Mouse (Mus musculus): ENCODE results near the gene C1qtnf1. TPM values are rescaled to one million over a fixed set of nuclear protein-coding genes. Genes with fewer than 3 reads are reported as not detected.
"Not testable (repeated sequence)": the region's sequence is repeated elsewhere in the genome, so short reads cannot be mapped to it uniquely, and the experiment has no call there.

C1qtnf1 gene
- 10.5 and 12.0 TPM in 2 replicates for polyA plus RNA-seq (2012; rRNA removed)

DNA sequence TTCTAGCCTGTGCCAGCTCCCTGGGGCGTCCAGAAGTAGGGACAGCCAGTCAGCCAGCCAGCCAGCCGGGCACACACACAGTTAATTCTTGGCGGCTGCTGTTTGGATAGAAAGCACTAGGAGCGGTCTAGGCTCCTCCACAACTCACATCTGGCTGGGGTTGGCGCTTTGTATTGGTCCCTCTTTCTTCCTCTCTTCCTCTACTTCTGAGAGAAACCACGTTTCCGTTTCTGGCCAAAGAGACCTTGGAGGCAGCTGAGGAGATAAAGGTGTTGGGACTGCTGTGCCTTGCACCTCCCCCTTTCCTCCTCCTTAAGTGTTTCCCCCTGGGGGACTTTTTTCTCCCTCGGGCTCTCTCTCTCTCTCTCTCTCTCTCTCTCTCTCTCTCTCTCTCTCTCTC, at the start of gene C1qtnf1:
Gene C1qtnf1, plus strand, starts transcription at position 218 of the 400 bp plus-strand sequence.
- Histone ChIP-seq H3K36me3 (ENCODE audit: control insufficient read depth, insufficient read depth, low read length) (no peaks in the 10 kb centered on the region), H3K27me3 (ENCODE audit: control insufficient read depth, insufficient read depth, low read length) (no peaks in the 10 kb centered on the region), H3K27ac (ENCODE audit: insufficient read depth, low read length) (peak within 1 kb of the TSS; percentile 40), H3K4me1 (ENCODE audit: control insufficient read depth, insufficient read depth, insufficient read length) (no peaks in the 10 kb centered on the region; the same call in 1 of the 2 replicates), H3K4me3 (ENCODE audit: extremely low read depth, insufficient read depth, insufficient read length) (peak within 1 kb of the TSS; percentile 19; the same call in 1 of the 2 replicates)
- DNase-seq (ENCODE audit: low read depth in 1 of 2, low spot score in 2 of 2): no peak
- 2% methylated on average over 8 of the region's 8 CpGs for WGBS
- no peak for TF ChIP-seq POLR2A (IDR thresholded peaks at IDR 0.05; ENCODE audit: low read depth, low read length)
- TF ChIP-seq CTCF (IDR thresholded peaks at IDR 0.05; ENCODE audit: extremely low read depth, insufficient read depth, insufficient read length, insufficient replicate concordance): no peak

DNA sequence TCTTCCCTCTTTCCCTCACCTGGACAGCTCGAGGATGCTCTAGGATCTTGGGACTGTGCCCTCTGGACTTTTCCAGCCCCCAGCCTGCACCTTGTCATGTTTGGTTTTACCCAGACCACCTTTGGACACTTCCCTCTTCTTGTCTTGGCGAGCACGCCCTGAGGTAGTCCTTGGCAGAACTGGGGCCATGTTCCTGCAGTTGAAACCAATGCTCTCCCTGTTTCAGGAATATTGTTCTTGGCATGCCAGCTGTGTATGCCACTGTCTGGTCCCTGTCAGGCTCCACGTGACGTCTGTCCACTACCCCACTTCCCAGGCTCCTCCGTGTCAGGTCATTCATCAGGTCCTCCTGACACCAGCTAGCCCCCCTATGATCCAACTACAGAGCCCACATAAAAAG, 49.3 kb upstream of the C1qtnf1 start:
- Histone ChIP-seq H3K4me1 (ENCODE audit: control insufficient read depth, insufficient read depth, insufficient read length) (no peaks in the 10 kb centered on the region; the same call in 1 of the 2 replicates), H3K27ac (ENCODE audit: insufficient read depth, low read length) (no peak overlapping the region), H3K36me3 (ENCODE audit: control insufficient read depth, insufficient read depth, low read length) (no peaks in the 10 kb centered on the region), H3K27me3 (ENCODE audit: control insufficient read depth, insufficient read depth, low read length) (no peaks in the 10 kb centered on the region), H3K4me3 (ENCODE audit: extremely low read depth, insufficient read depth, insufficient read length) (no peak overlapping the region)
- no peak for DNase-seq (ENCODE audit: low read depth in 1 of 2, low spot score in 2 of 2)
- TF ChIP-seq CTCF (IDR thresholded peaks at IDR 0.05; ENCODE audit: extremely low read depth, insufficient read depth, insufficient read length, insufficient replicate concordance) (no peak), POLR2A (IDR thresholded peaks at IDR 0.05; ENCODE audit: low read depth, low read length) (no peak)
- WGBS: 87% methylated on average over 6 of the region's 6 CpGs

DNA sequence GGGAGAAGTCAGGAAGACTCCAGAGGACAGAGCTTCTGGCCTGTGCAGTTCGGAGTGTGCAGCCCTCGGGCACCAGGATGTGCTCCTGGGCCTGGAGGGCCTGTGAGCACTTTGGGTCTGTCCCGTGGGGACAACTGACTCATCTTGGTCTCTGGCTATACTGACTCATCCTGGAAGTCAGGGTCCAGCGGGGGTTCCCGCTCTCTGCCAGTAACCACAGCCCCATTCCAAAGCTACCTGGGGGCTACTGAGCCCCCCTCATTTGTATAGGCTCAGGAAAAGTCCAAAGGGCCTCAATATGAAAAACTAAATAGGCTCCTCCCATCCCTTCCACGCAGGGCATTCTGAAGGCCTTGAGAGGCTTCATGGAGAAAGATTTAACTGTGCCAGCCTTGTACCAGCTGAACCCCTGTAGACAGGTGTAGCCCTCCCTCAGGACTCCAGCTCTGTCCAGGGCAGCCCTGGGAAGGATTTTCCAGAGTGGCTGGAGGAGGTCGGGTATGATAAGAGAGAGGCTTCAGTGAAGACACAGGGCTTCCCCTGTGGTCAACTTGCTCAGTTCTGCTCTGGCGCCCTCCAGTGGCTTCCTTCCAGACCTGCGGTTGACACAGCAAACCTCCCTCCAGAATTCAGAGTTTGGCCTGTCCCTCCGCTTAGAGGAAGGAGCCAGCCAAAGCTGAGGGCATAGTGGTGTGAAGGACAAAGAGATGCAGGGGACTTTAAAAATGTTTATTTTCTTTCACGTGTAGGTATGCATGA, 48.6 kb upstream of the C1qtnf1 start:
- H3K4me3 ChIP-seq (ENCODE audit: extremely low read depth, insufficient read depth, insufficient read length): no peak overlapping the region
- H3K36me3 ChIP-seq (ENCODE audit: control insufficient read depth, insufficient read depth, low read length): no peaks in the 10 kb centered on the region
- H3K27ac ChIP-seq (ENCODE audit: insufficient read depth, low read length): no peak overlapping the region
- TF ChIP-seq POLR2A (IDR thresholded peaks at IDR 0.05; ENCODE audit: low read depth, low read length) (no peak), CTCF (IDR thresholded peaks at IDR 0.05; ENCODE audit: extremely low read depth, insufficient read depth, insufficient read length, insufficient replicate concordance) (peak; percentile 85)
- 41% methylated on average over 11 of the region's 11 CpGs for WGBS
- H3K4me1 ChIP-seq (ENCODE audit: control insufficient read depth, insufficient read depth, insufficient read length): no peaks in the 10 kb centered on the region; the same call in 1 of the 2 replicates
- no peaks in the 10 kb centered on the region for H3K27me3 ChIP-seq (ENCODE audit: control insufficient read depth, insufficient read depth, low read length)
- DNase-seq (ENCODE audit: low read depth in 1 of 2, low spot score in 2 of 2): peak; percentile 31 to 70

DNA sequence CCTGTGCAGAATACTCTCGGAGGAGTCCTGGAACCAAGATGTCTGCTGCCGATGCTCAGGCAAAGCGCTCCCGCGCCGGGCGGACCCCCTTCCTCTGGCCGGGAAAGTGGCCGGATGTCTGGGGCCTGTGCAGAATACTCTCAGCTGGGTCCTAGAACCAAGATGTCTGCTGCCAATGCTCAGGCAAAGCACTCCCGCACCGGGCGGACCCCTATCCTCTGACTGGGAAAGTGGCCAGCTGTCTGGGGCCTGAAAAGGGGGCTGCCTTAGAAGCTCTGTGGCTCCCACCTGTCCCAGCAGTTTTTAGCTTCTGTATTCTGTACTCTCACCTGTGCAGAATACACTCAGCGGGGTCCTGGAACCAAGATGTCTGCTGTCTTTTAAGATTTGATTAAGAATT, 40.2 kb upstream of the C1qtnf1 start:
- not testable (repeated sequence) for H3K4me3 ChIP-seq (ENCODE audit: extremely low read depth, insufficient read depth, insufficient read length); H3K4me1 ChIP-seq (ENCODE audit: control insufficient read depth, insufficient read depth, insufficient read length); DNase-seq (ENCODE audit: low read depth in 1 of 2, low spot score in 2 of 2); H3K27me3 ChIP-seq (ENCODE audit: control insufficient read depth, insufficient read depth, low read length); H3K27ac ChIP-seq (ENCODE audit: insufficient read depth, low read length); H3K36me3 ChIP-seq (ENCODE audit: control insufficient read depth, insufficient read depth, low read length)
- 88% methylated on average over 13 of the region's 13 CpGs for WGBS

DNA sequence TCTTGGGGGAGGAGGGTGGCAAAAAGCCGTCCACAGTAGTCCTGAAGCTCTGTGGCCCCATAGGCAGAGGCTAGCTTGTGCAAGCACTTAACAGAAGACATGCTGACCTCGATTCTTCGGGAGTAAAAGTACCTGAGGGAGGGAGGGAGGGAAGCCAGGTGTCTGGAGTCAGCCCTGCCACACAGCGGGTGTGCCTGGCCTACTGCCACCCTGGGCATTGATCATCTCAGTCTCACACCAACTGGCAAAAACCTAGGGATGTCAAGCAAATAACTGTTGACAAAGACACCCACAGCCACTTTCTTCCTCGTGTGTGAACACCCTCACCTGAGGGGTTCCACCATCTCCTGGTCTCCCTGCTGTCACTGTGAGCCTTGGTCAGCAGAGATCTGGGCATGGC, 34.0 kb upstream of the C1qtnf1 start:
- Histone ChIP-seq H3K27me3 (ENCODE audit: control insufficient read depth, insufficient read depth, low read length) (no peaks in the 10 kb centered on the region), H3K36me3 (ENCODE audit: control insufficient read depth, insufficient read depth, low read length) (peaks cover 32% of the 10 kb centered on the region), H3K4me3 (ENCODE audit: extremely low read depth, insufficient read depth, insufficient read length) (no peak overlapping the region), H3K4me1 (ENCODE audit: control insufficient read depth, insufficient read depth, insufficient read length) (no peaks in the 10 kb centered on the region), H3K27ac (ENCODE audit: insufficient read depth, low read length) (no peak overlapping the region)
- 84% methylated on average over 5 of the region's 5 CpGs for WGBS
- TF ChIP-seq POLR2A (IDR thresholded peaks at IDR 0.05; ENCODE audit: low read depth, low read length) (no peak), CTCF (IDR thresholded peaks at IDR 0.05; ENCODE audit: extremely low read depth, insufficient read depth, insufficient read length, insufficient replicate concordance) (no peak)
- DNase-seq (ENCODE audit: low read depth in 1 of 2, low spot score in 2 of 2): no peak

DNA sequence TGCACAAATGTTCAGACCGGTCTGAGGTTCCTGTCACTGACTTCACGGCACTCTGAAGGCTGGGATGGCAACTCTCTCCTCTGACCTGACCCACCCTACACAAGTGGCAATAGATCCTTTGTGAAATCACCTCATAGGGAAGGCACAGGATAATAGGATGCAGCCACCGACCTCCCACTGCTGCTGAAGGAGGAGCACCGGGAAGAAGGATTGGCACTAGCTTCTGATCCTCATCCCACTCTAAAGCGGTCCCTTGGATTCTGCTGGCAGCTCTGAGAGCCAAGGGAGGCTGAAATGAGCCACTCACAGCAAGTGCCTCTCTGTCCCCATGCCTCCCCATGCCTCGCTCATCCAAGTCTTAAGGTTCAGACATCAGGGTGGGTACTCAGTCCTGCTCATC, 33.5 kb upstream of the C1qtnf1 start:
- H3K27me3 ChIP-seq (ENCODE audit: control insufficient read depth, insufficient read depth, low read length): no peaks in the 10 kb centered on the region
- H3K36me3 ChIP-seq (ENCODE audit: control insufficient read depth, insufficient read depth, low read length): peaks cover 32% of the 10 kb centered on the region
- TF ChIP-seq POLR2A (IDR thresholded peaks at IDR 0.05; ENCODE audit: low read depth, low read length): no peak
- TF ChIP-seq CTCF (IDR thresholded peaks at IDR 0.05; ENCODE audit: extremely low read depth, insufficient read depth, insufficient read length, insufficient replicate concordance): no peak
- no peaks in the 10 kb centered on the region for H3K4me1 ChIP-seq (ENCODE audit: control insufficient read depth, insufficient read depth, insufficient read length)
- no peak overlapping the region for H3K27ac ChIP-seq (ENCODE audit: insufficient read depth, low read length)
- WGBS: 88% methylated on average over 6 of the region's 6 CpGs
- no peak for DNase-seq (ENCODE audit: low read depth in 1 of 2, low spot score in 2 of 2)
- no peak overlapping the region for H3K4me3 ChIP-seq (ENCODE audit: extremely low read depth, insufficient read depth, insufficient read length)

DNA sequence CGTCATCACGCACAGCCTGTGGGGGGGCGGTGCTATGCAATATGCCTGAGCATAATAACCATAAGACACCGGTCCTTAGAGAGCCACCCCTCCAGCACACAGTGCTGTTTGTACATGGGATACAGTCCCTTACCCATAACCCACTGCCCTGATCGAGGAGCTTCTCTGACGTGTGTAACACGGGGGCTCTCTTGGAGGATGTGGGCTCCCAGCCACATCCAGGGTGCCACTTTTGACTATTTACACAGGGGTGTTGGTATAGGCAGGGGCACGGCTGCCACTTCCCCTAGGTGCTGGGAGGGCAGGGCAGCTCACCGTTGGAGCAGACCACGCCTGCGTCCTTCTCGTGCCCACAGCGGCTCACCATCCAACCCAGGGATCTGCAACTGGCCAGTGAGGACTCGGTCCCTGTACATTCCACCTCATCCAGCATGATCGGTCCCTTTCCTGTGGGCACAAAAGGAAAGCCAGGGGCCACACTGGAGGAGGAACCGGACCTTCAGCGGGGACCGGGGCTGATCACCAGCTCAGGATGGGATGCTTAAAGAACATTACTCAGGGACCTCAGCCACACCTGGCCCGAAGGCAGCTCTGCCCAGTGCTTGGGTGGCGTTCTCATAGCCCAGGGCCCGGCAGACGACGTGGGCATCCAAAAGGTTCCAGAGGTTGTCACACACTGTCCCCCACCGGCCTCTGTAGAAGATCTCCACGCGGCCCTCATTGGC, 30.0 kb upstream of the C1qtnf1 start:
- Histone ChIP-seq H3K27ac (ENCODE audit: insufficient read depth, low read length) (no peak overlapping the region), H3K4me1 (ENCODE audit: control insufficient read depth, insufficient read depth, insufficient read length) (peaks cover 17% of the 10 kb centered on the region; the same call in 1 of the 2 replicates), H3K36me3 (ENCODE audit: control insufficient read depth, insufficient read depth, low read length) (peaks cover 30% of the 10 kb centered on the region), H3K4me3 (ENCODE audit: extremely low read depth, insufficient read depth, insufficient read length) (no peak overlapping the region), H3K27me3 (ENCODE audit: control insufficient read depth, insufficient read depth, low read length) (no peaks in the 10 kb centered on the region)
- WGBS: 90% methylated on average over 26 of the region's 26 CpGs
- no peak for DNase-seq (ENCODE audit: low read depth in 1 of 2, low spot score in 2 of 2)
- TF ChIP-seq CTCF (IDR thresholded peaks at IDR 0.05; ENCODE audit: extremely low read depth, insufficient read depth, insufficient read length, insufficient replicate concordance): no peak
- no peak for TF ChIP-seq POLR2A (IDR thresholded peaks at IDR 0.05; ENCODE audit: low read depth, low read length)

All from spleen, adult 2 months (tissue).